In genomic region chr11:76823641-76824040, GRCm38 (mm10) we compare ENCODE assay signal across 24 mouse cellular contexts.
"Had no signal": no experiment of that assay in that cellular context is flagged by ENCODE, and none has a peak within 500 bp of the region (broad histone marks: within the 10 kb centered on the region; RNA-seq: fewer than 3 reads in every experiment).

No protein-coding gene starts in this region.

- H3K4me3 ChIP-seq: layer of hippocampus, adult 2 months; left cerebral cortex, adult 2 months; limb, embryonic 12.5 days; limb, embryonic 15.5 days; midbrain, embryonic 12.5 days; midbrain, embryonic 15.5 days; neural tube, embryonic 13.5 days; stomach, embryonic 15.5 days had no signal

- DNase-seq: kidney, postnatal 25 days; layer of hippocampus, adult 9-11 months; layer of hippocampus, postnatal 36 days; left cerebral cortex, postnatal 4 days; liver, postnatal 0 days; lung, embryonic 14.5 days; retina, postnatal 1 day; right cerebral cortex, postnatal 25 days; spleen, adult 18-20 months; thymus, adult 18-20 months; thymus, postnatal 36 days had no signal

- H3K9ac ChIP-seq: limb, embryonic 12.5 days; limb, embryonic 15.5 days; liver, embryonic 14.5 days; liver, postnatal 0 days; lung, embryonic 14.5 days; midbrain, embryonic 12.5 days; midbrain, embryonic 15.5 days; neural tube, embryonic 13.5 days; stomach, embryonic 15.5 days had no signal

- H3K4me2 ChIP-seq: limb, embryonic 12.5 days; limb, embryonic 15.5 days; liver, embryonic 11.5 days; lung, embryonic 14.5 days; midbrain, embryonic 12.5 days; midbrain, embryonic 15.5 days; neural tube, embryonic 13.5 days; stomach, embryonic 15.5 days had no signal

- H3K4me1 ChIP-seq: midbrain, embryonic 12.5 days; midbrain, embryonic 15.5 days had no signal

- H3K27ac ChIP-seq: kidney, postnatal 0 days; left cerebral cortex, adult 2 months; limb, embryonic 12.5 days; limb, embryonic 15.5 days; liver, embryonic 14.5 days; macrophage; midbrain, embryonic 12.5 days; midbrain, embryonic 15.5 days; neural tube, embryonic 13.5 days had no signal

- ATAC-seq: liver, postnatal 0 days; lung, postnatal 0 days; midbrain, embryonic 15.5 days had no signal

- H3K36me3 ChIP-seq: limb, embryonic 12.5 days; limb, embryonic 15.5 days; midbrain, embryonic 12.5 days; midbrain, embryonic 15.5 days; neural tube, embryonic 13.5 days; stomach, embryonic 15.5 days had no signal

- H3K27me3 ChIP-seq: limb, embryonic 12.5 days; limb, embryonic 15.5 days; midbrain, embryonic 12.5 days; midbrain, embryonic 15.5 days; neural tube, embryonic 13.5 days; stomach, embryonic 15.5 days had no signal

- H3K9me3 ChIP-seq: limb, embryonic 12.5 days; limb, embryonic 15.5 days; midbrain, embryonic 12.5 days; midbrain, embryonic 15.5 days; neural tube, embryonic 13.5 days; stomach, embryonic 15.5 days had no signal
